In genomic region chr8:94872156-94872555, GRCm38 (mm10) we compare ENCODE assay signal across 10 mouse cellular contexts. TPM values are rescaled to one million over a fixed set of nuclear protein-coding genes. Genes with fewer than 3 reads are reported as not detected.
DNase-seq lines count a peak whose midpoint lies in the region; ATAC-seq and TF ChIP-seq lines count a peak whose summit lies in the region.
"Had no signal": no experiment of that assay in that cellular context is flagged by ENCODE, and none has a peak within 500 bp of the region (broad histone marks: within the 10 kb centered on the region; RNA-seq: fewer than 3 reads in every experiment).

No protein-coding gene starts in this region.

- no peak overlapping the region for H3K4me2 ChIP-seq in forebrain, postnatal 0 days (ENCODE audit: low read depth)
- peak overlapping the region; percentile 19; the same call in 1 of the 2 replicates for H3K4me2 ChIP-seq in midbrain, embryonic 13.5 days (replicated peaks)
- H3K4me2 ChIP-seq in midbrain, embryonic 15.5 days: no peak overlapping the region; the same call in 1 of the 2 replicates
- H3K4me2 ChIP-seq in kidney, embryonic 14.5 days (replicated peaks; ENCODE audit: low read depth, low read length): peak overlapping the region; percentile 91
- H3K4me2 ChIP-seq in stomach, embryonic 14.5 days (replicated peaks; ENCODE audit: low read depth, low read length): peak overlapping the region; percentile 93

- TF ChIP-seq CTCF in forebrain, postnatal 0 days (IDR thresholded peaks at IDR 0.05; ENCODE audit: low read depth): no peak

- H3K4me3 ChIP-seq in forebrain, embryonic 10.5 days: peak overlapping the region; percentile 15; the same call in 1 of the 2 replicates
- H3K4me3 ChIP-seq in forebrain, postnatal 0 days (ENCODE audit: low read depth, low read length): no peak overlapping the region
- no peak overlapping the region for H3K4me3 ChIP-seq in midbrain, embryonic 13.5 days (replicated peaks)
- no peak overlapping the region for H3K4me3 ChIP-seq in midbrain, embryonic 15.5 days
- no peak overlapping the region for H3K4me3 ChIP-seq in kidney, embryonic 14.5 days (ENCODE audit: low read length)
- H3K4me3 ChIP-seq in stomach, embryonic 14.5 days (ENCODE audit: low read depth, low read length): no peak overlapping the region

- H3K9me3 ChIP-seq in forebrain, embryonic 10.5 days: no peaks in the 10 kb centered on the region
- H3K9me3 ChIP-seq in forebrain, postnatal 0 days (ENCODE audit: low read length): no peaks in the 10 kb centered on the region
- no peaks in the 10 kb centered on the region for H3K9me3 ChIP-seq in midbrain, embryonic 13.5 days
- H3K9me3 ChIP-seq in midbrain, embryonic 15.5 days: no peaks in the 10 kb centered on the region
- no peaks in the 10 kb centered on the region for H3K9me3 ChIP-seq in kidney, embryonic 14.5 days (ENCODE audit: control insufficient read depth, low read length)
- H3K9me3 ChIP-seq in stomach, embryonic 14.5 days (ENCODE audit: control insufficient read depth, low read depth, low read length): no peaks in the 10 kb centered on the region

- no peak overlapping the region for H3K9ac ChIP-seq in forebrain, postnatal 0 days
- H3K9ac ChIP-seq in midbrain, embryonic 13.5 days (replicated peaks): no peak overlapping the region
- H3K9ac ChIP-seq in midbrain, embryonic 15.5 days: no peak overlapping the region
- no peak overlapping the region for H3K9ac ChIP-seq in kidney, embryonic 14.5 days (ENCODE audit: low read depth, low read length)
- no peak overlapping the region for H3K9ac ChIP-seq in stomach, embryonic 14.5 days (replicated peaks; ENCODE audit: low read depth, low read length)

- peaks cover 4% of the 10 kb centered on the region for H3K36me3 ChIP-seq in forebrain, embryonic 10.5 days (replicated peaks)
- peaks cover 5% of the 10 kb centered on the region for H3K36me3 ChIP-seq in forebrain, postnatal 0 days (ENCODE audit: insufficient read depth)
- H3K36me3 ChIP-seq in midbrain, embryonic 13.5 days: peaks cover 5% of the 10 kb centered on the region; the same call in 1 of the 2 replicates
- no peaks in the 10 kb centered on the region; the same call in 1 of the 2 replicates for H3K36me3 ChIP-seq in midbrain, embryonic 15.5 days (replicated peaks)
- H3K36me3 ChIP-seq in kidney, embryonic 14.5 days (ENCODE audit: control insufficient read depth, insufficient read depth, low read length): peaks cover 2% of the 10 kb centered on the region; the same call in 1 of the 2 replicates
- H3K36me3 ChIP-seq in stomach, embryonic 14.5 days (ENCODE audit: control insufficient read depth, insufficient read depth, low read length): peaks cover 3% of the 10 kb centered on the region; the same call in 1 of the 2 replicates

- DNase-seq in forebrain, embryonic 10.5 days (ENCODE audit: extremely low spot score, low spot score): no peak
- no peak for DNase-seq in forebrain, postnatal 0 days
- DNase-seq in right cerebral cortex, postnatal 4 days: no peak
- DNase-seq: cerebellum, adult 11-12 months; lung, adult 2 months had no signal

- peaks cover 61% of the 10 kb centered on the region for H3K27me3 ChIP-seq in forebrain, embryonic 10.5 days (ENCODE audit: poor library complexity, severe bottlenecking)
- H3K27me3 ChIP-seq in forebrain, postnatal 0 days (ENCODE audit: insufficient read depth, low read length): no peaks in the 10 kb centered on the region; the same call in 1 of the 2 replicates
- H3K27me3 ChIP-seq in midbrain, embryonic 13.5 days: peaks cover 32% of the 10 kb centered on the region
- H3K27me3 ChIP-seq in midbrain, embryonic 15.5 days (replicated peaks): peaks cover 21% of the 10 kb centered on the region
- no peaks in the 10 kb centered on the region for H3K27me3 ChIP-seq in kidney, embryonic 14.5 days (ENCODE audit: control insufficient read depth, insufficient read depth, low read length)
- no peaks in the 10 kb centered on the region for H3K27me3 ChIP-seq in stomach, embryonic 14.5 days (ENCODE audit: control insufficient read depth, insufficient read depth, low read length)

- ATAC-seq in forebrain, postnatal 0 days: no peak
- ATAC-seq in midbrain, embryonic 13.5 days: no peak
- no peak for ATAC-seq in midbrain, embryonic 15.5 days (replicated peaks)
- ATAC-seq in kidney, embryonic 14.5 days (ENCODE audit: low FRiP score, low TSS enrichment): no peak
- ATAC-seq in stomach, embryonic 14.5 days (ENCODE audit: insufficient number of reproducible peaks, insufficient read depth, low FRiP score, low read depth): no peak
- ATAC-seq in CD4-positive, CD25-positive, alpha-beta regulatory T cell, adult 4 months: no peak

- H3K27ac ChIP-seq in forebrain, embryonic 10.5 days: peak overlapping the region; percentile 79
- no peak overlapping the region for H3K27ac ChIP-seq in forebrain, postnatal 0 days (ENCODE audit: low read depth, low read length)
- peak overlapping the region; percentile 47; the same call in 1 of the 2 replicates for H3K27ac ChIP-seq in midbrain, embryonic 13.5 days
- H3K27ac ChIP-seq in midbrain, embryonic 15.5 days: no peak overlapping the region
- H3K27ac ChIP-seq in kidney, embryonic 14.5 days (ENCODE audit: low read depth, low read length): no peak overlapping the region; the same call in 1 of the 2 replicates
- peak overlapping the region; percentile 52; the same call in 1 of the 2 replicates for H3K27ac ChIP-seq in stomach, embryonic 14.5 days (ENCODE audit: low read length)

- peaks cover 80% of the 10 kb centered on the region for H3K4me1 ChIP-seq in forebrain, embryonic 10.5 days
- peaks cover 28% of the 10 kb centered on the region for H3K4me1 ChIP-seq in forebrain, postnatal 0 days (ENCODE audit: insufficient read depth)
- H3K4me1 ChIP-seq in midbrain, embryonic 13.5 days (replicated peaks): peaks cover 67% of the 10 kb centered on the region
- H3K4me1 ChIP-seq in midbrain, embryonic 15.5 days: peaks cover 62% of the 10 kb centered on the region
- H3K4me1 ChIP-seq in kidney, embryonic 14.5 days (ENCODE audit: control insufficient read depth, insufficient read depth, low read length): peaks cover 31% of the 10 kb centered on the region; the same call in 1 of the 2 replicates
- peaks cover 41% of the 10 kb centered on the region for H3K4me1 ChIP-seq in stomach, embryonic 14.5 days (ENCODE audit: control insufficient read depth, insufficient read depth, low read length)

- 41% methylated on average over 3 of the region's 3 CpGs for WGBS in forebrain, embryonic 10.5 days
- 31% methylated on average over 3 of the region's 3 CpGs for WGBS in forebrain, postnatal 0 days
- WGBS in midbrain, embryonic 13.5 days: 24% methylated on average over 3 of the region's 3 CpGs
- 28% methylated on average over 3 of the region's 3 CpGs for WGBS in midbrain, embryonic 15.5 days
- WGBS in kidney, embryonic 14.5 days: 46% methylated on average over 3 of the region's 3 CpGs
- WGBS in stomach, embryonic 14.5 days: 52% methylated on average over 3 of the region's 3 CpGs

RNA-seq across cellular contexts. Expression of gene Dok4, which starts 4.0 kb away (rescaled TPM):
- 14.4 and 14.9 TPM in 2 replicates for polyA plus RNA-seq in forebrain, embryonic 10.5 days (2016; fragmentation: Nextera tagmentation; extraction: Ambion mirVana)
- total RNA-seq in forebrain, postnatal 0 days (2014; rRNA removed): 123 and 171 TPM in 2 replicates
- 97.5 and 117 TPM in 2 replicates for polyA plus RNA-seq in forebrain, postnatal 0 days (2015; fragmentation: Nextera tagmentation; extraction: Ambion mirVana)
- polyA plus RNA-seq in midbrain, embryonic 13.5 days (2015; fragmentation: Nextera tagmentation; extraction: Ambion mirVana): 51.2 and 54.5 TPM in 2 replicates
- 92.9 and 99.7 TPM in 2 replicates for polyA plus RNA-seq in midbrain, embryonic 15.5 days (2015; fragmentation: Nextera tagmentation; extraction: Ambion mirVana)
- polyA plus RNA-seq in kidney, embryonic 14.5 days (2014; fragmentation: Nextera tagmentation; extraction: Ambion mirVana): 14.6 and 20.6 TPM in 2 replicates
- 17.2 and 19.9 TPM in 2 replicates for polyA plus RNA-seq in stomach, embryonic 14.5 days (2014; fragmentation: Nextera tagmentation; extraction: Ambion mirVana)
- polyA plus RNA-seq in CD4-positive, CD25-positive, alpha-beta regulatory T cell, adult 4 months (2017; shearing (Covaris generic)): 1 to 10 TPM in 1 of 2 experiments, under 1 TPM in 1; 0.92 to 1.1 TPM

RNA-seq across cellular contexts. Expression of gene Polr2c, which starts 14.9 kb away (rescaled TPM):
- polyA plus RNA-seq in forebrain, embryonic 10.5 days (2016; fragmentation: Nextera tagmentation; extraction: Ambion mirVana): 176 and 179 TPM in 2 replicates
- total RNA-seq in forebrain, postnatal 0 days (2014; rRNA removed): 59.5 and 82.7 TPM in 2 replicates
- polyA plus RNA-seq in forebrain, postnatal 0 days (2015; fragmentation: Nextera tagmentation; extraction: Ambion mirVana): 101 and 119 TPM in 2 replicates
- 133 and 140 TPM in 2 replicates for polyA plus RNA-seq in midbrain, embryonic 13.5 days (2015; fragmentation: Nextera tagmentation; extraction: Ambion mirVana)
- polyA plus RNA-seq in midbrain, embryonic 15.5 days (2015; fragmentation: Nextera tagmentation; extraction: Ambion mirVana): 117 and 122 TPM in 2 replicates
- polyA plus RNA-seq in kidney, embryonic 14.5 days (2014; fragmentation: Nextera tagmentation; extraction: Ambion mirVana): 183 and 185 TPM in 2 replicates
- polyA plus RNA-seq in stomach, embryonic 14.5 days (2014; fragmentation: Nextera tagmentation; extraction: Ambion mirVana): 150 and 159 TPM in 2 replicates
- 100 to 1,000 TPM in 1 of 2 experiments, 10 to 100 TPM in 1; 87.2 to 106 TPM for polyA plus RNA-seq in CD4-positive, CD25-positive, alpha-beta regulatory T cell, adult 4 months (2017; shearing (Covaris generic))

RNA-seq across cellular contexts. Expression of gene Ciapin1, which starts 34.0 kb away (rescaled TPM):
- 178 and 180 TPM in 2 replicates for polyA plus RNA-seq in forebrain, embryonic 10.5 days (2016; fragmentation: Nextera tagmentation; extraction: Ambion mirVana)
- 50.1 and 51.1 TPM in 2 replicates for total RNA-seq in forebrain, postnatal 0 days (2014; rRNA removed)
- 108 and 120 TPM in 2 replicates for polyA plus RNA-seq in forebrain, postnatal 0 days (2015; fragmentation: Nextera tagmentation; extraction: Ambion mirVana)
- polyA plus RNA-seq in midbrain, embryonic 13.5 days (2015; fragmentation: Nextera tagmentation; extraction: Ambion mirVana): 202 and 203 TPM in 2 replicates
- 211 and 217 TPM in 2 replicates for polyA plus RNA-seq in midbrain, embryonic 15.5 days (2015; fragmentation: Nextera tagmentation; extraction: Ambion mirVana)
- 101 and 102 TPM in 2 replicates for polyA plus RNA-seq in kidney, embryonic 14.5 days (2014; fragmentation: Nextera tagmentation; extraction: Ambion mirVana)
- polyA plus RNA-seq in stomach, embryonic 14.5 days (2014; fragmentation: Nextera tagmentation; extraction: Ambion mirVana): 90.0 and 96.2 TPM in 2 replicates
- polyA plus RNA-seq in CD4-positive, CD25-positive, alpha-beta regulatory T cell, adult 4 months (2017; shearing (Covaris generic)): 100 to 1,000 TPM in 1 of 2 experiments, 10 to 100 TPM in 1; 79.2 to 108 TPM

RNA-seq across cellular contexts. Expression of gene Coq9, which starts 34.0 kb away (rescaled TPM):
- 51.1 and 56.6 TPM in 2 replicates for polyA plus RNA-seq in forebrain, embryonic 10.5 days (2016; fragmentation: Nextera tagmentation; extraction: Ambion mirVana)
- total RNA-seq in forebrain, postnatal 0 days (2014; rRNA removed): 87.3 and 89.6 TPM in 2 replicates
- polyA plus RNA-seq in forebrain, postnatal 0 days (2015; fragmentation: Nextera tagmentation; extraction: Ambion mirVana): 45.4 and 52.6 TPM in 2 replicates
- polyA plus RNA-seq in midbrain, embryonic 13.5 days (2015; fragmentation: Nextera tagmentation; extraction: Ambion mirVana): 56.1 and 61.6 TPM in 2 replicates
- polyA plus RNA-seq in midbrain, embryonic 15.5 days (2015; fragmentation: Nextera tagmentation; extraction: Ambion mirVana): 56.8 and 58.3 TPM in 2 replicates
- polyA plus RNA-seq in kidney, embryonic 14.5 days (2014; fragmentation: Nextera tagmentation; extraction: Ambion mirVana): 59.8 and 71.9 TPM in 2 replicates
- polyA plus RNA-seq in stomach, embryonic 14.5 days (2014; fragmentation: Nextera tagmentation; extraction: Ambion mirVana): 73.2 and 80.4 TPM in 2 replicates
- polyA plus RNA-seq in CD4-positive, CD25-positive, alpha-beta regulatory T cell, adult 4 months (2017; shearing (Covaris generic)): 10 to 100 TPM; 45.6 to 67.5 TPM

RNA-seq across cellular contexts. Expression of gene Ccdc102a, which starts 45.7 kb away (rescaled TPM):
- polyA plus RNA-seq in forebrain, embryonic 10.5 days (2016; fragmentation: Nextera tagmentation; extraction: Ambion mirVana): 11.9 and 13.5 TPM in 2 replicates
- total RNA-seq in forebrain, postnatal 0 days (2014; rRNA removed): 6.8 and 8.1 TPM in 2 replicates
- polyA plus RNA-seq in forebrain, postnatal 0 days (2015; fragmentation: Nextera tagmentation; extraction: Ambion mirVana): 4.4 and 4.8 TPM in 2 replicates
- polyA plus RNA-seq in midbrain, embryonic 13.5 days (2015; fragmentation: Nextera tagmentation; extraction: Ambion mirVana): 4.0 and 6.0 TPM in 2 replicates
- polyA plus RNA-seq in midbrain, embryonic 15.5 days (2015; fragmentation: Nextera tagmentation; extraction: Ambion mirVana): 4.9 and 6.0 TPM in 2 replicates
- 24.2 and 29.4 TPM in 2 replicates for polyA plus RNA-seq in kidney, embryonic 14.5 days (2014; fragmentation: Nextera tagmentation; extraction: Ambion mirVana)
- polyA plus RNA-seq in stomach, embryonic 14.5 days (2014; fragmentation: Nextera tagmentation; extraction: Ambion mirVana): 29.9 and 32.3 TPM in 2 replicates
- not detected for polyA plus RNA-seq in CD4-positive, CD25-positive, alpha-beta regulatory T cell, adult 4 months (2017; shearing (Covaris generic))

Comparison
In these comparisons a context has a peak if more than half of its experiments do, and no peak if none do; other contexts are left out.
1. H3K27ac ChIP-seq: peak in forebrain, embryonic 10.5 days (single experiment), midbrain, embryonic 13.5 days (single experiment) and stomach, embryonic 14.5 days (single experiment); none in forebrain, postnatal 0 days (single experiment), midbrain, embryonic 15.5 days (single experiment) and kidney, embryonic 14.5 days (single experiment).
2. H3K4me2 ChIP-seq: peak in midbrain, embryonic 13.5 days (single experiment), kidney, embryonic 14.5 days (single experiment) and stomach, embryonic 14.5 days (single experiment); none in forebrain, postnatal 0 days (single experiment) and midbrain, embryonic 15.5 days (single experiment).